Mouse (Mus musculus) midbrain, postnatal 0 days (tissue): Measurements from ENCODE around the gene Nckap5. TPM values are rescaled to one million over a fixed set of nuclear protein-coding genes. Genes with fewer than 3 reads are reported as not detected.

Source experiments
- ATAC-seq: fragments of 200-750 bp; cut with Nextera tagmentation; 2 replicates; pipeline ENCODE4 v1.8.0; 2017; ENCODE audit warnings: moderate number of reproducible peaks, mild to moderate bottlenecking, moderate TSS enrichment, moderate library complexity; ENCODE audit not compliant: low FRiP score
- DNase-seq: peaks from one replicate; pipeline ENCODE4 v3.0.0-alpha.2; 2015; ENCODE audit warnings: low spot score
- H3K27ac ChIP-seq: fragments of 300-500 bp; sonication (generic); 2 replicates; pipeline ENCODE4 v1.5.1; 2014; ENCODE audit warnings: low read depth, mild to moderate bottlenecking, low read length, mixed read lengths
- H3K27me3 ChIP-seq: fragments of 300-500 bp; sonication (generic); 2 replicates; pipeline ENCODE4 v1.6.1; 2014; ENCODE audit warnings: low read length, control low read depth, mixed read lengths; ENCODE audit not compliant: insufficient read depth
- H3K36me3 ChIP-seq: fragments of 300-500 bp; sonication (generic); 2 replicates; pipeline ENCODE4 v1.6.1; 2014; ENCODE audit warnings: low read length, control low read depth, mixed read lengths; ENCODE audit not compliant: insufficient read depth
- H3K4me1 ChIP-seq: fragments of 300-500 bp; sonication (generic); 2 replicates; pipeline ENCODE4 v1.6.1; 2014; ENCODE audit warnings: mild to moderate bottlenecking, control low read depth, antibody characterized with exemption, low read length, mixed read lengths; ENCODE audit not compliant: insufficient read depth
- H3K4me2 ChIP-seq: fragments of 300-500 bp; sonication (generic); 2 replicates; pipeline ENCODE4 v1.6.1; 2014; ENCODE audit warnings: low read depth, mild to moderate bottlenecking, low read length, mixed read lengths; ENCODE audit not compliant: poor library complexity, severe bottlenecking
- H3K4me3 ChIP-seq: fragments of 300-500 bp; sonication (generic); 2 replicates; pipeline ENCODE4 v1.5.1; 2014; ENCODE audit warnings: low read depth, mild to moderate bottlenecking, low read length, moderate library complexity
- H3K9ac ChIP-seq: fragments of 300-500 bp; sonication (generic); replicated peaks from 2 replicates; pipeline ENCODE4 v1.6.1; 2014; ENCODE audit warnings: mild to moderate bottlenecking, low read length, moderate library complexity, mixed read lengths; ENCODE audit not compliant: poor library complexity, severe bottlenecking
- H3K9me3 ChIP-seq: fragments of 300-500 bp; sonication (generic); 2 replicates; pipeline ENCODE4 v1.6.1; 2016; ENCODE audit warnings: low read length, control low read depth
- CTCF ChIP-seq: IDR thresholded peaks from 2 replicates; pipeline ENCODE4 v1.5.1; 2016; ENCODE audit warnings: antibody characterized with exemption, mild to moderate bottlenecking
- WGBS: fragments of 180-500 bp; shearing (Covaris S2); extraction: QIAGEN DNeasy Blood & Tissue Kit; methylation state at CpG from one replicate; pipeline ENCODE4 v1.1.7; 2014; 5-methylcytosine and 5-hydroxymethylcytosine counted together
- polyA plus RNA-seq: library from polyadenylated mRNA; unstranded; fragments of >200 nt; fragmentation: Nextera tagmentation; extraction: Ambion mirVana; gene quantifications from 2 replicates; pipeline ENCODE4 v1.2.1, GENCODE M21; 2015
- total RNA-seq: library from RNA; depleted of rRNA; stranded (reverse); fragments of >200 nt; gene quantifications from 2 replicates; pipeline ENCODE4 v1.2.3, GENCODE M21; 2014

The Nckap5 gene
- total and polyA plus RNA-seq, 2 experiments from 2014 or later: 6.3 to 8.7 TPM

DNA sequence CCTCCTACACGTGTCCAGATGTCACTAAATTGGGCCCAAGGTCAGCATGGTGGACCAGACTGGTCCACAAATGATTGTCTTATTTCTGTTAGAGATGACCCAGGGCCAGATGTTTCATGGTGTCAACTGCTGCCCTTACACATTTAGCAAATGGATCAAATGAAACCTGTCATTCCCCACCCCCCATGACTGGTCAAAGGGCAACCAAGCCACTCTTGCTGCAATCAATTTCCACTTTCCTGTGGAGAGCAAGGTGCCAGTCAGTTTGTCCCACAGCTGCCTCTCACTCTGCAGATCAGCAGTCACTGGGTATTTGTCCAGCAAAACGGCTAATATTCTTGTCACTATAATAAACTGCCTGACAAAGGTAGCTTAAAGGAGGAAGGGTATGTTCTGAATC lies 463.9 kb downstream of the Nckap5 start:
- Histone ChIP-seq H3K27me3 (no peaks in the 10 kb centered on the region), H3K9me3 (no peaks in the 10 kb centered on the region), H3K4me3 (no peak overlapping the region), H3K27ac (no peak overlapping the region), H3K9ac (no peak overlapping the region), H3K36me3 (no peaks in the 10 kb centered on the region), H3K4me2 (no peak overlapping the region), H3K4me1 (no peaks in the 10 kb centered on the region)
- no peak for TF ChIP-seq CTCF
- ATAC-seq (no peak), DNase-seq (no peak)
- 75% methylated on average over 2 of the region's 2 CpGs for WGBS

GRCm38 (mm10) chr1:126364556-126364955 lies 466.0 kb downstream of the Nckap5 start:
- Histone ChIP-seq H3K9me3 (no peaks in the 10 kb centered on the region), H3K27me3 (no peaks in the 10 kb centered on the region), H3K36me3 (no peaks in the 10 kb centered on the region), H3K4me2 (no peak overlapping the region), H3K9ac (no peak overlapping the region), H3K4me3 (no peak overlapping the region), H3K4me1 (no peaks in the 10 kb centered on the region), H3K27ac (no peak overlapping the region)
- TF ChIP-seq CTCF: no peak
- ATAC-seq (no peak), DNase-seq (no peak)
- 79% methylated on average over 6 of the region's 6 CpGs for WGBS

- Histone ChIP-seq H3K4me3 (no peak overlapping the region), H3K4me1 (no peaks in the 10 kb centered on the region), H3K9me3 (no peaks in the 10 kb centered on the region), H3K9ac (no peak overlapping the region), H3K27me3 (no peaks in the 10 kb centered on the region), H3K36me3 (no peaks in the 10 kb centered on the region), H3K4me2 (no peak overlapping the region), H3K27ac (no peak overlapping the region)
- TF ChIP-seq CTCF: no peak
- DNase-seq (no peak), ATAC-seq (no peak)
- WGBS: 89% methylated on average over 6 of the region's 6 CpGs
Observed at GRCm38 (mm10) chr1:126360531-126361220, 469.9 kb downstream of the Nckap5 start.

DNA sequence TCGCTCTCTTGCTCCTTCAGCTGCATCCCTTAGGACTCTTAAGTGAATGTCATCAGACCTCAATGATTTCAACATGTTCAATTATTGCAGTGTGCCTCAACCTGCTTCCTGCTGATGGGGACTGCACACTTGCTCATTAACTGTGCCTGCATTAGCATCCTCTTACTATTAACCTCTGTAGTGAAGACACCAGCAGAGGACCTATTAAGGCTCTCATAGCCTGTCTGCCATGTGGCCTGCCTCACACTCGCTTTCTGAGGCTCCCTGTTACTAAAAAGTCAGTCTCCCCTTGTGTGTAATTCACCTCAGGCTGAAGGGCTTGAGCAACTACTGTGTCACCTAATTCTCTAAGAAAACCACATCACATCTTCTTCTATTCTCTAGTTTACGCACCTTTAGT lies 470.5 kb downstream of the Nckap5 start:
- H3K4me2 ChIP-seq: no peak overlapping the region
- no peak for TF ChIP-seq CTCF
- no peaks in the 10 kb centered on the region for H3K4me1 ChIP-seq
- H3K4me3 ChIP-seq: no peak overlapping the region
- H3K9me3 ChIP-seq: no peaks in the 10 kb centered on the region
- no peak overlapping the region for H3K9ac ChIP-seq
- no peaks in the 10 kb centered on the region for H3K27me3 ChIP-seq
- H3K27ac ChIP-seq: no peak overlapping the region
- WGBS: 81% methylated on average over 3 of the region's 3 CpGs
- DNase-seq (no peak), ATAC-seq (no peak)
- H3K36me3 ChIP-seq: no peaks in the 10 kb centered on the region

DNA sequence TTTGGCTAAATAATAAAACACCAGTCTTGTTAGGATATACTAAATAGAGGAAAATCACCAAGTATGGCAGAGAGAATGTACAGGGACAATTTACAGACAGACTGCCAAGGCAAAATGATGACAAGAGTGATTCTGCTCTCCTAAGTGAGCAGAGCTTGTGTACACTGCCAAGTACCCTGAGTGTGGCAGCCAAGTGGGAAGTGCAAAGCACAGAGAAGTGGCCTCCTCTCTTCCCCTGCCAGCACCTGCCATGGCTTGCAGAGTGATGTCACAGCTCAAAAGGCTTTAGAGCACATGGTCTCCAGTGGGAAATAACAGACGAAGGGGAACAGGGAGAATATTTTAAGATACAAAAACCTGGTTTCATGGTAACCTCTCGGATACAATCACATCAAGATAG lies 488.8 kb downstream of the Nckap5 start:
- no peak overlapping the region for H3K4me3 ChIP-seq
- no peaks in the 10 kb centered on the region for H3K4me1 ChIP-seq
- H3K36me3 ChIP-seq: no peaks in the 10 kb centered on the region
- H3K9me3 ChIP-seq: no peaks in the 10 kb centered on the region
- ATAC-seq (no peak), DNase-seq (peak; percentile 55)
- WGBS: 65% methylated on average over 2 of the region's 2 CpGs
- no peak for TF ChIP-seq CTCF
- no peak overlapping the region for H3K27ac ChIP-seq
- H3K4me2 ChIP-seq: no peak overlapping the region
- no peak overlapping the region for H3K9ac ChIP-seq
- no peaks in the 10 kb centered on the region for H3K27me3 ChIP-seq

DNA sequence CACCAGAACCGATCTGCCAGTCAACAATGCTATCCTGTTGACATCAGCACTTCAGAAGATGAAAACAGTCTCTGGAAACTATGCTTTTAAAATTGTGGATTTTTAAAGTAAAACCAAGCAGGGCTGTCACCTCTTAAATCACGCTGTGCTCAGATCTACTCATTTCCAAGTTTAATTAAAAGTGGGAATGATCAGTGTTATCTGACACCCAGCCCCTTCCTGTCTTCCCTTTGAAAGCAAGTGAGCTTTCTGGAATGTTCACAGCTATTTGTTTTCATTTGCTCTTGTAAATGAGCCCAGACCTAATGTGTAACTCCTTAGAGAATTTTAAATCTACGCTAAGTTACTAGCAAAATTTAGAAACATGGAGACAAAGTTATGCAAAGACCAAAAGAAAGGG lies 491.3 kb downstream of the Nckap5 start:
- H3K27ac ChIP-seq: no peak overlapping the region
- WGBS: 74% methylated on average over 3 of the region's 3 CpGs
- no peaks in the 10 kb centered on the region for H3K9me3 ChIP-seq
- no peaks in the 10 kb centered on the region for H3K27me3 ChIP-seq
- no peaks in the 10 kb centered on the region for H3K36me3 ChIP-seq
- no peaks in the 10 kb centered on the region for H3K4me1 ChIP-seq
- no peak for DNase-seq
- no peak overlapping the region for H3K9ac ChIP-seq
- no peak overlapping the region for H3K4me3 ChIP-seq
- no peak for TF ChIP-seq CTCF
- ATAC-seq: no peak
- H3K4me2 ChIP-seq: no peak overlapping the region
